Mouse (Mus musculus) heart, adult 18-20 months (tissue): Measurements from ENCODE around the gene Fsd1l. TPM values are rescaled to one million over a fixed set of nuclear protein-coding genes. Genes with fewer than 3 reads are reported as not detected.

Experiments used
- DNase-seq, 2 experiments: peaks; one replicate each; pipeline ENCODE4 v3.0.0; 2021 to 2022; ENCODE audit warnings: mixed read lengths in 1 of 2
- total RNA-seq, 2 experiments: library from RNA; stranded (reverse); gene quantifications; 2 replicates each; pipeline ENCODE4 v1.2.3; 2021

The Fsd1l gene
- total RNA-seq, 2 experiments from 2014 or later: 53.2 to 53.4 TPM

DNA sequence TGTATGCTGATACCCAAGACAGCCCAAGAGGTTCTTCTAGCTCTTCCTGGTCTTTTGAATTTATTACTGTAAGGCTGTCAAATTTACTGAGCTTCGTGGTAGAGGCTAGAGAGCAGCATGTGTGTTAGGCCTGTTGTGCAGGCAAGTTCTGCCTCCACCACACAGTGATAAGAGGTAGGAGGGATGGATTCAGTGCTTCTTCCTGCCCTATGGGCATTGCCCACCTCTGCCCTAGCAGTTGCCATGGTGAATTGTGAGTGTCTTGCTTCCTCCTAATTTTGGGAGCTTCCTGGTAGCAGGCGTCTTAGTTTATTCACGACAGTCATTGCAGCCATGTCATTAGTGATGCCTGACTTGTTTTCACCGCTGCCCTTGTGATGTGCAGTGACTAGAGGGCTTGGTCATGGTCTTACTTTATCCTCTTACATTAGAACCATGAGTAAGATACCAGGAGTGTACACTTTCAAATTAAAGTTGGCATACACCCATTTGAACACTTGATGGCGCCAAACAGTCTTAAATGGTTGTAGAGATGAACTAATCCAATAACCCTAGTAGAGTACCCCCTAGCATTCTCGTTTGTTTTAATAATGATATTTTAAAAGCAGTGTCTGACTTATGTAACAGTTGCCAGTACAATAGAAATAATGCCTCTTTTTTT is 107.8 kb downstream of the Fsd1l start:
- peak; percentile 42 to 71 for DNase-seq

DNA sequence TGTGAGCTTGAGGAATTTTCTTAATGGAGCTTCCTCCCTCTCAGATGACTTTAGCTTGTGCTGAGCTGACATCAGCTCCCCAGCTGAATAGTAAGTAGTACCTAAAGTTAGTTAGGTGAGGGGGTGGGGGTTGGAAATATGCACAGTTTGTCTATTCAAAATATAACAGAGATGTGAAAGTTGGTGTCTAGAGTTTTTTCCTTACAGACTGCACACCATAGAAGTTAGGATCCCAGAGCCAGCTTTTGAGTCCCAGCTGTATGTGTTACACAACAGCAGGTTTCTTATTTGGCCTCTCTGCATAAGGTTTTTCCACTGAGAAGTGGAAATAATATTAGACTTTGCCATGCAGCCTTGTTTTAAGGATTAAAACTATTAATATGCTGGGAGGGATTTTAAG is 118.6 kb downstream of the Fsd1l start:
- no peak for DNase-seq

DNA sequence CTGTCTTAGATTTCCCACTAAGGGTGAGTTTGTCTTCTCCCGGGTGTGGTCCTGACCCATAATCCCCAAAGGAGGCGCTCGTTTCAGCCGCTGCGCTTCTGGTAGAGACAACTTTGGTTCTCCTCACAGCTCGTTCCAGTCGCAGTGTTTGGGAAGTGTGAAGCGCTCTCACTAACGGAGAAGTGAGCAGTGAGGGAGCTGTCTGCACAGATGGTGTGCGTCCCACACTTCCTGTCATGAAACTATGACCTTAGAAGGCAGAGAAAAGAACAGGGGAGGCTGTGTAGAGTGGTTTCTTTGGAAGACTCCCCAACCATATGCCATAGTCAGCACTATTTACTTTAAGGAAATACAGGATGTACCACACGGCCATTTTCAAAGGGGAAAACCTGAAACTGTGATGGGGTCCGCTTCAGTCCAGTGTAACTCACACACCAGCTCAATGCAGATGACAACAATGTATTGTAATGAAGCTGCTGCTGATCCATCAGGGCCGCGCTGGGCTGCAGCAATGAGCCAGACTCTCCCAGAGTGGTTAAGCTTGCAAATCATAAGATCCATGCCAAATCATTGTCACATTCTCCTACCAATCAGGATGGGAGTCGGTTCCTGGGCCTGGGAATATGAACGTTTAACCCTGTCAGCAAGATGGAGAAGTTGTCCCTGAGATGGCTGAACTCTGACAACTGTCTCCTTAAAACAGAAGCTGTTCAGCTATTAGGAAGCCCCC is 119.3 kb downstream of the Fsd1l start:
- peak; percentile 11 to 24 for DNase-seq

Other genes with a start within 250 kb of the Fsd1l start
- 10 to 100 TPM; 29.2 to 30.6 TPM for gene Slc44a1, start 191.1 kb upstream of the Fsd1l start, total RNA-seq
- 10 to 100 TPM; 20.1 to 22.1 TPM for gene Fktn, start 82.5 kb downstream of the Fsd1l start, total RNA-seq
- under 1 TPM in 1 of 2 experiments, not detected in 1; 0.15 TPM for gene Tal2, start 148.2 kb downstream of the Fsd1l start, total RNA-seq
- 10 to 100 TPM; 21.8 to 23.4 TPM for gene Tmem38b, start 194.6 kb downstream of the Fsd1l start, total RNA-seq